ENCODE assay signal across 21 mouse cellular contexts in genomic region chr10:62668043-62668442, GRCm38 (mm10). TPM values are rescaled to one million over a fixed set of nuclear protein-coding genes. Genes with fewer than 3 reads are reported as not detected.
DNase-seq lines count a peak whose midpoint lies in the region; ATAC-seq lines count a peak whose summit lies in the region.
"Had no signal": no experiment of that assay in that cellular context is flagged by ENCODE, and none has a peak within 500 bp of the region (broad histone marks: within the 10 kb centered on the region; RNA-seq: fewer than 3 reads in every experiment).

No protein-coding gene starts in this region.

- no peak overlapping the region for H3K27ac ChIP-seq in liver, embryonic 12.5 days
- H3K27ac ChIP-seq in hindbrain, embryonic 10.5 days, result no peak overlapping the region
- no peak overlapping the region for H3K27ac ChIP-seq in midbrain, embryonic 16.5 days (ENCODE audit: low read length)
- H3K27ac ChIP-seq: embryonic facial prominence, embryonic 13.5 days; left cerebral cortex, adult 2 months; limb, embryonic 15.5 days; macrophage had no signal

- peak; percentile 28 for DNase-seq in MEL-GATA-1-ER (ENCODE audit: extremely low read depth, low read depth)
- DNase-seq in hindbrain, embryonic 10.5 days (ENCODE audit: low spot score), result no peak
- no peak for DNase-seq in neural tube, embryonic 10.5 days (ENCODE audit: extremely low spot score, low spot score)
- DNase-seq: adrenal gland, adult 8-10 months; cerebellum, postnatal 14 days; embryo, embryonic 11 days; kidney, adult 11 months; left cerebral cortex, postnatal 4 days had no signal

- H3K4me3 ChIP-seq in liver, embryonic 12.5 days, result no peak overlapping the region
- H3K4me3 ChIP-seq in hindbrain, embryonic 10.5 days, result no peak overlapping the region
- H3K4me3 ChIP-seq in midbrain, embryonic 16.5 days (ENCODE audit: low read depth, low read length), result no peak overlapping the region
- H3K4me3 ChIP-seq: embryonic facial prominence, embryonic 13.5 days; left cerebral cortex, adult 2 months; limb, embryonic 15.5 days had no signal

- H3K4me1 ChIP-seq in liver, embryonic 12.5 days, result peaks cover 30% of the 10 kb centered on the region
- no peaks in the 10 kb centered on the region; the same call in 1 of the 2 replicates for H3K4me1 ChIP-seq in hindbrain, embryonic 10.5 days (replicated peaks)
- H3K4me1 ChIP-seq in midbrain, embryonic 16.5 days (ENCODE audit: control insufficient read depth, insufficient read depth, low read length), result no peaks in the 10 kb centered on the region
- H3K4me1 ChIP-seq: embryonic facial prominence, embryonic 13.5 days had no signal

- peak overlapping the region; percentile 32 for H3K4me2 ChIP-seq in liver, embryonic 12.5 days
- H3K4me2 ChIP-seq in midbrain, embryonic 16.5 days (ENCODE audit: low read length), result no peak overlapping the region
- H3K4me2 ChIP-seq: embryonic facial prominence, embryonic 13.5 days; limb, embryonic 15.5 days; midbrain, embryonic 11.5 days had no signal

- ATAC-seq in erythroid progenitor cell, adult 5-6 weeks (replicated peaks; ENCODE audit: low FRiP score, poor library complexity, severe bottlenecking), result peak; percentile 59
- ATAC-seq in liver, embryonic 12.5 days, result peak; percentile 89
- ATAC-seq in megakaryocyte progenitor cell, adult 5-6 weeks (replicated peaks; ENCODE audit: poor library complexity), result peak; percentile 88
- no peak for ATAC-seq in midbrain, embryonic 16.5 days
- ATAC-seq: CD4-positive, CD25-positive, alpha-beta regulatory T cell, adult 4 months; forebrain, embryonic 14.5 days; hindbrain, embryonic 16.5 days; Patski had no signal

- 18% methylated on average over 5 of the region's 5 CpGs for WGBS in liver, embryonic 12.5 days (ENCODE audit: insufficient replicate concordance)
- WGBS in hindbrain, embryonic 10.5 days, result 83% methylated on average over 5 of the region's 5 CpGs
- 86% methylated on average over 5 of the region's 5 CpGs for WGBS in midbrain, embryonic 16.5 days

- H3K36me3 ChIP-seq in liver, embryonic 12.5 days, result no peaks in the 10 kb centered on the region
- no peaks in the 10 kb centered on the region for H3K36me3 ChIP-seq in hindbrain, embryonic 10.5 days
- H3K36me3 ChIP-seq in midbrain, embryonic 16.5 days (ENCODE audit: control insufficient read depth, insufficient read depth, low read length), result no peaks in the 10 kb centered on the region
- H3K36me3 ChIP-seq: embryonic facial prominence, embryonic 13.5 days; limb, embryonic 15.5 days had no signal

- H3K9ac ChIP-seq in liver, embryonic 12.5 days, result no peak overlapping the region
- no peak overlapping the region for H3K9ac ChIP-seq in midbrain, embryonic 16.5 days (ENCODE audit: low read depth, low read length)
- H3K9ac ChIP-seq: embryonic facial prominence, embryonic 13.5 days; limb, embryonic 15.5 days had no signal

- H3K27me3 ChIP-seq in liver, embryonic 12.5 days (replicated peaks), result peaks cover 10% of the 10 kb centered on the region; the same call in 1 of the 2 replicates
- H3K27me3 ChIP-seq in hindbrain, embryonic 10.5 days (ENCODE audit: insufficient read depth, poor library complexity, severe bottlenecking), result peaks cover 14% of the 10 kb centered on the region
- no peaks in the 10 kb centered on the region for H3K27me3 ChIP-seq in midbrain, embryonic 16.5 days (ENCODE audit: control insufficient read depth, insufficient read depth, low read depth, low read length)
- H3K27me3 ChIP-seq: embryonic facial prominence, embryonic 13.5 days; limb, embryonic 15.5 days had no signal

- H3K9me3 ChIP-seq in liver, embryonic 12.5 days (replicated peaks), result no peaks in the 10 kb centered on the region
- H3K9me3 ChIP-seq in hindbrain, embryonic 10.5 days, result no peaks in the 10 kb centered on the region
- H3K9me3 ChIP-seq in midbrain, embryonic 16.5 days (replicated peaks; ENCODE audit: control insufficient read depth, low read length, poor library complexity, severe bottlenecking), result no peaks in the 10 kb centered on the region
- H3K9me3 ChIP-seq: embryonic facial prominence, embryonic 13.5 days; limb, embryonic 15.5 days had no signal

RNA-seq across cellular contexts. Expression of gene Ddx50, which starts 17.0 kb away (rescaled TPM):
- 35.6 and 51.9 TPM in 2 replicates for total RNA-seq in erythroid progenitor cell, adult 5-6 weeks (2015; ENCODE audit: low replicate concordance)
- total RNA-seq in erythroid progenitor cell, adult 5-6 weeks (2017; ENCODE audit: low replicate concordance), result 21.7 and 36.5 TPM in 2 replicates
- 59.0 and 59.4 TPM in 2 replicates for polyA plus RNA-seq in liver, embryonic 12.5 days (2016; fragmentation: Nextera tagmentation; extraction: Ambion mirVana)
- total RNA-seq in megakaryocyte progenitor cell, adult 5-6 weeks (2015), result 112 and 121 TPM in 2 replicates
- total RNA-seq in megakaryocyte progenitor cell, adult 5-6 weeks (2017), result 98.4 and 111 TPM in 2 replicates
- polyA plus RNA-seq in hindbrain, embryonic 10.5 days (2016; fragmentation: Nextera tagmentation; extraction: Ambion mirVana), result 95.7 and 99.7 TPM in 2 replicates
- polyA plus RNA-seq in midbrain, embryonic 16.5 days (2015; fragmentation: Nextera tagmentation; extraction: Ambion mirVana), result 89.4 and 96.8 TPM in 2 replicates

RNA-seq across cellular contexts. Expression of gene Stox1, which starts 57.9 kb away (rescaled TPM):
- not detected in 2 replicates for total RNA-seq in erythroid progenitor cell, adult 5-6 weeks (2015; ENCODE audit: low replicate concordance)
- not detected in 2 replicates for total RNA-seq in erythroid progenitor cell, adult 5-6 weeks (2017; ENCODE audit: low replicate concordance)
- polyA plus RNA-seq in liver, embryonic 12.5 days (2016; fragmentation: Nextera tagmentation; extraction: Ambion mirVana), result 0.30 and 0.57 TPM in 2 replicates
- total RNA-seq in megakaryocyte progenitor cell, adult 5-6 weeks (2015), result 0.90 and 0.99 TPM in 2 replicates
- 0.81 and 1.00 TPM in 2 replicates for total RNA-seq in megakaryocyte progenitor cell, adult 5-6 weeks (2017)
- polyA plus RNA-seq in hindbrain, embryonic 10.5 days (2016; fragmentation: Nextera tagmentation; extraction: Ambion mirVana), result 3.2 and 3.3 TPM in 2 replicates
- polyA plus RNA-seq in midbrain, embryonic 16.5 days (2015; fragmentation: Nextera tagmentation; extraction: Ambion mirVana), result 3.5 and 5.4 TPM in 2 replicates
- polyA plus RNA-seq: macrophage had no signal
